Mouse (Mus musculus) urinary bladder, postnatal 14 days (tissue): ENCODE data around the gene Sesn2.
A peak's percentile ranks its signal among the peaks of the same experiment; 100 is the strongest.
"Not testable (repeated sequence)": the region's sequence is repeated elsewhere in the genome, so short reads cannot be mapped to it uniquely, and the experiment has no call there.

Experiments
- DNase-seq: peaks from one replicate; pipeline ENCODE4 v3.0.0; 2021; ENCODE audit warnings: low spot score

Sesn2 gene

DNA sequence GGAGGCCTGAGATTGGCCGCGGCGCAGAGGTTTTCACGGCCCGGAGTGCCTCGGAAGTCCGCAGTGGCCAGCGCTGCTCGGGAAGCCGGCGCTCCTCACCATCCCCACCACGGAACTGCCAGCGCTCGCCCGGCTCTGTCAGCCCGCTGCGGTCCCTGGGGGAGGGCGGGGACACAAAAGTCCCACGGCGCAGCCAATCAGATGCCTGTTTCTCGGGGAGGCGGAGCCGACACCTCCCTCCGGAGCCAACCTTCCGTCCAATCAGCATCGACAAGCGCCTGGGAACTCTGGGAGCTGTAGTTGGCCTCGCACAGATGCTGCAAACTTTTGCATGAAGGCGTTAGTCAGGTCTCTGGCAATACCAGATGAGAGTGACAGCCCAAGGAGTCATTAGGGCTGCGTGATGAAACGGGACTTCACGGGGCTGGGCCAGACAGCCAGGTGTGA, at the start of gene Sesn2:
TSS of gene Sesn2 (minus strand) at position 150 of the 447 bp plus-strand sequence.
- peak; percentile 98 for DNase-seq

- DNase-seq: not testable (repeated sequence)
These were observed 45.2 kb upstream of the Sesn2 start for GRCm38 (mm10) chr4:132555550-132555949.

DNA sequence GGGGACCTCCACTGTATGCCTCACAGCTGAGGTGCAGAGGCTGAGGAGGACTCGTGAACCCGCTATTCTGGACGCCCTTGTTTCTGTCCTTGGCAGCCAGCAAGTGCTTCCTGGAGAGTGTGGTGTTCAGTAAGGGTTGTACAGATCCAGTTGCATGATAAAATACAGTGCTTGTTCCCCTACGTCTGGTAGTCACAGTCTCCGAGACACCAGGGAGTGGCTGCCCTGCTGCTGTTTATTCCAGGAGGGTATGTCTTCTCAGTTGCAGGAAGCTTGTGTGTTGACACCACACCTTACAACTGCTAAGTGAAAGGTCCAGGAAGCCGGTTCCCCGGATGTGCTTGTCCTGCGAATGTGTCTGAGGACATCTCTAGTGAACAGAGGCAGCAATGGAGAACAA, 44.4 kb upstream of the Sesn2 start:
- DNase-seq: no peak

- no peak for DNase-seq
These were observed 43.9 kb upstream of the Sesn2 start for GRCm38 (mm10) chr4:132554221-132554620.

- DNase-seq: peak; percentile 76
These were observed 35.5 kb upstream of the Sesn2 start for GRCm38 (mm10) chr4:132545851-132546250.

GRCm38 (mm10) chr4:132542724-132543123, 32.4 kb upstream of the Sesn2 start:
- DNase-seq: no peak

GRCm38 (mm10) chr4:132541413-132541812, 31.1 kb upstream of the Sesn2 start:
- no peak for DNase-seq

GRCm38 (mm10) chr4:132539481-132539880, 29.2 kb upstream of the Sesn2 start:
- no peak for DNase-seq

DNA sequence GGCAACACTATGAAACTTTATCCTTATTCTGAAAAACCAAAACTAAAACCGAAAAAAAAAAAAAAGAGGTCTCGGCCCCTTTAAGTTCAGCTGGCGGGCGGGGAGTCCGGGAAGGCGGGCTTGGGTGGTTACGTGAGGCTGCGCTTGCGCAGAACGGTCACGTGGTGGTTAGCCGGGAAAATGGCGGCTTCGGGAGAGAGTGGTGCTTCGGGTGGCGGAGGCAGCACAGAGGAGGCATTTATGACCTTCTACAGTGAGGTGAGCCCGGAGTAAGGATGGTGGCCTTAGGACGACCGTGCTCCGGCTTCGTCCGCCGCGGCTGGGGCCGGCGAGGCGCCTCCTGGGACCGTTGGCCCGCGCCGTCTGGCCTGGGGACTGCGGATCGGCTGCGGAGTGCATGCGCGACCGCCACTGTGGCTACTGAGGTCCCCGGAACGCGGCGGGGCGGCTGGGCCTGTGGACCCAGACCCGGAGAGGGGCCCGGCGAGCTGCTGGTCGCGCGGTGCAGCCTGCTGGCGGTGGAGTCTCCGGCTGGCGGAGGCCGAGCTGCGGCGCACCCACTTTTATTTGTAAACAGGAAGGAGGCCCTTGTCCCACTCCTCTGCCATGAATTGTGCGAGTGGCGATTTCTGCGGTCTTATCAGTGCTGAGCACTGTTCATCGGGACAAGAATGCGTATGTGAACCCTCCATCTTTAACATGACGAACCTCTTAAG, 25.3 kb upstream of the Sesn2 start, which contains the start of gene Dnajc8:
TSS of gene Dnajc8 (plus strand) at position 145 of the 716 bp plus-strand sequence.
- peak; percentile 96 for DNase-seq

- DNase-seq: peak; percentile 92
These were observed 22.9 kb upstream of the Sesn2 start, which contains the start of gene Atpif1 for GRCm38 (mm10) chr4:132532981-132533916. Atpif1 (minus strand) TSS chr4:132533659.

DNA sequence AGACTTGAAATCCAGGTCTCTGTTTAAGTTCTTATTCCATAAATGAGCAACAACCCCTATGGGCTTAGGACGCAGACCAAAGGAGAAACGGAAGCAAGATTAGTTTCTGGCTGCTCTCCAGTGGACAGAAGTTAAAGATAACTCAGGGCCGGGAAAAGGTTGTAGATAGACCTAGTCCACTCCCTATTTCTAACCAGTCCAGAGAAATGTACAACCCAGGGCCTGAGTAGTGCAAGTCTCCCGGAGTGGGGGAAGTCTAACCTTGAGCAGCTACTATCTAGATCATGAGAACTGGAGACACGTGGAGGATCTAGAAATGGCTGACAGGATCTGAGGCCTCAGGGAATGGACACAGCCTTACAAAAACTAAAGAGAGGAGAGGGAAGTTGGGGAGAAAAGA, 22.2 kb upstream of the Sesn2 start:
- no peak for DNase-seq

- no peak for DNase-seq
These were observed 19.9 kb upstream of the Sesn2 start for GRCm38 (mm10) chr4:132530033-132530804.

DNA sequence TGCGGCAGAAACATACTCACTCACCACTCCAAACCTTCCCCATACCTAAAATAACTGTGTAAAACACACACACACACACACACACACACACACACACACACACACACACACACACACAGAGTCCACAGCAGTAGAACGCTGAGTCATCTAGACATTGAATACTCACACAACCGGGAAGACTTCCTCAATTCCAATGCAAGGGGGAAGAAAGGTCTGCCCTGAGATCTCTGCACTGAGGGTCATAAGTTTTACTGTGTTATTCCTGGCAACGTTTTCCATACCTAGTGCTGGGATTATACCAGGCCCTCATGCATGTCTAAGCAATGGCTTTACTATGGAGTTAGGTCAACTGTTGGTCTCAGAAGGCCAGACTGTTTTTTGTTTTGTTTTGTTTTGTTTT, 19.0 kb upstream of the Sesn2 start:
- no peak for DNase-seq

DNA sequence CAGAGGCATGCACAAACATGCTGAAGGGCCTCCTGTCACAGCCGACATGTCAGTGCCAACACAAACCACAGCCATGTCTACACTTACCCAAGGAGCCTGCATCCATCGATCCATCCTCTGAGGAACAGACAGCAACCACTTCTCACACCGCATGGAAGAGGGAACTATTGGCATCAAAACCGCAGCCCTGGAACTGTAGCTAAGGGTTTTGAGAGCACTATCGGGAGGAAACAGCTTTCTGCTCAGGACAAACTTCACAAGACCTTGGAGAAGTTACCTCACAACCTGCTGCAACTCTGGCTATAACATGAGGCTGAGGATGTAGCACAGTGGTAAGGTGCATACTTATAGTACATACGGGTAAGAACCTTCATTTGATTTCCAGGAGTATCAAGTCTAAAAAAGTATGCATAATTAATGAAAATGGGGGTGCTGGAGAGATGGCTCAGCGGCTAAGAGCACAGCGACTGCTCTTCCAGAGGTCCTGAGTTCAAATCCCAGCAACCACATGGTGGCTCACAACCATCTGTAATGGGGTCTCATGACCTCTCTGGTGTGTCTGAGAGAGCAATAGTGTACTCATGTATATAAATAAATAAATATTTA, 17.7 kb upstream of the Sesn2 start:
- DNase-seq: peak; percentile 29

GRCm38 (mm10) chr4:132526678-132527077, 16.4 kb upstream of the Sesn2 start:
- no peak for DNase-seq

DNA sequence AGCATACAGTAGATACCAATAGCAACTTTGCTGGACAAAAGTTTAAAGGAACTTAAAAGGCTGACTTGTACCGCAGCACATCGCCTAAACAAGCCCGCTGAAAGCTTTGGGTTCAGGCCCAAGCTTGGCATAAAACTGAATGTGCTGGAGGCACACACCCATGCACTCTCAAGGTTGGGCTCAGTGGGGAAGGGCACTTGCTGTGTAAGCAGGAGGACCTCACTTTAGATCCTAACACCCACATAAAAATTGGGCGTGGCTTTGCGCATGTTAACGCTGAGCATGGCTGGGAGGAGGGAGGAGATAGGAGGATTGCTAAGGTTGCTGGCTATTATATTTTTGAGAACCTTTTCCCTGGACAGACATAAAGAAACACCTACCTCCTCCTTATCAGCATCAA, 14.5 kb upstream of the Sesn2 start:
- peak; percentile 30 for DNase-seq

DNA sequence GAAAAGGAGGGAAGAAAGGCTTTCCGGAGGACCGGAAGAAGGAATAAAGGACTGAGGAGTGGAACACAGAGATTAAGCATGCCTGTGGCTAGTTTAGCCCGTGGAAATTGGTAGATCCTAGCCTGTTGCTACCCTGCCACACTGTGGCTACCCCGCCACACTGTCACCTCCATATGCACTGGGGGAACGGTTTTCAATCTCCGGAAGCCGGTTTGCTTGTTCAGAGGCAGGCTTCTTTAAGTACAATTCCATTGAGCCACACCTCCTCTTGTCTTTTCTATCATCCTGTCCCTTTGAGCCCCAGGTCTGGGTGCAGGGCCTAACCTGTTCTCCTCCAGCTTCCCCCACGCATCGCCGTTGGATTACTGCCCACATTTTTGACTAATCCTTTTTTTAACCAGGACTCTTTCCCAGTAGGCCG, 14.0 kb upstream of the Sesn2 start:
- DNase-seq: no peak

DNA sequence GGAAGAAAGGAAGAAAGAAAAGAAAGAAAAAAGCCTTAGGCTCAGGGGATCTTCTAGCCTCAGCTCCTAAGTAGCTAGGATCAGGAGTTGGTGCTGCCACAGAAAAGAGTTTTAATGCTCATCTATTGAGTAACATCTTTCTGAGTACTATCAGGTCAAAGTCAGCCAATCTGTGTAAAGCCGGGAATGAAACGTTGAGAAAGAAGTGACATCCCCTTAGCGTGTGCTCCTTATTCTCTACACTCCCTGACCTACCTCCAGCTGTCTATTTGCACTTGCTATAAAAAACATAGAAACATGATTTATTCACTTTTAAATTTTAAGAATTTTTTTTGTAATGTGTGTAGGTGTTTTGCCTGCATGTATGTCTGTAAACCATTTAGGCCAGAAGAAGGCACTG, 8.9 kb upstream of the Sesn2 start:
- DNase-seq: no peak

- DNase-seq: no peak
These were observed 7.8 kb upstream of the Sesn2 start for GRCm38 (mm10) chr4:132518066-132518465.

- peak; percentile 94 for DNase-seq
These were observed 5.3 kb upstream of the Sesn2 start for GRCm38 (mm10) chr4:132515369-132516155.
